Mouse (Mus musculus) gastrocnemius, postnatal 36 days (tissue): Measurements from ENCODE around the gene Fam43a. TPM values are rescaled to one million over a fixed set of nuclear protein-coding genes. Genes with fewer than 3 reads are reported as not detected.

Source experiments
- DNase-seq, 2 experiments: peaks; one replicate each; pipeline ENCODE4 v3.0.0; 2022
- intact Hi-C: fragments of 180-260 bp; cut with DNase I; formaldehyde crosslinking; loops from one replicate; pipeline ENCODE4 v1.15.1; 2025
- total RNA-seq, 2 experiments: library from RNA; stranded (reverse); gene quantifications; 2 replicates each; pipeline ENCODE4 v1.2.3; 2021

The Fam43a gene
- total RNA-seq, 2 experiments from 2014 or later: 5.4 to 6.3 TPM

DNA sequence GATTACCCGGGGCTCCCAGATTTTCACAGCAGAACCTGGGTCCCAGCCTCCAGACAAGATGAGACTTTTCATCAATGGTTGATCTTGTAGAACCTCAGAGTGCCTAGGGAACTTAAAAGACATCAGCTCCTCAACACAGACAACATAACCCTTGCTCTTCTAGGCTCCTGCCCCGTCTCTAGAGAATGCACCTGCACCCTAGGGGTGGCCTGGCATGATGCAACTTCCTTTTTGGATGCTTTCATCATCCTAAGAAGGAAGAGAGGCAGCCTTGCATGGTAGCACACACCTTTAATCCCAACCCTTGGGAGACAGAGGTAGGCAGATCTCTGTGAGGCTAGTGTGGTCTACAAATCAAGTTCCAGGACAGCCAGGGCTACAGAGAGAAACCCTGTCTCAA lies 25.1 kb downstream of the Fam43a start:
- DNase-seq: no peak
- intact Hi-C loops: no loop called here

DNA sequence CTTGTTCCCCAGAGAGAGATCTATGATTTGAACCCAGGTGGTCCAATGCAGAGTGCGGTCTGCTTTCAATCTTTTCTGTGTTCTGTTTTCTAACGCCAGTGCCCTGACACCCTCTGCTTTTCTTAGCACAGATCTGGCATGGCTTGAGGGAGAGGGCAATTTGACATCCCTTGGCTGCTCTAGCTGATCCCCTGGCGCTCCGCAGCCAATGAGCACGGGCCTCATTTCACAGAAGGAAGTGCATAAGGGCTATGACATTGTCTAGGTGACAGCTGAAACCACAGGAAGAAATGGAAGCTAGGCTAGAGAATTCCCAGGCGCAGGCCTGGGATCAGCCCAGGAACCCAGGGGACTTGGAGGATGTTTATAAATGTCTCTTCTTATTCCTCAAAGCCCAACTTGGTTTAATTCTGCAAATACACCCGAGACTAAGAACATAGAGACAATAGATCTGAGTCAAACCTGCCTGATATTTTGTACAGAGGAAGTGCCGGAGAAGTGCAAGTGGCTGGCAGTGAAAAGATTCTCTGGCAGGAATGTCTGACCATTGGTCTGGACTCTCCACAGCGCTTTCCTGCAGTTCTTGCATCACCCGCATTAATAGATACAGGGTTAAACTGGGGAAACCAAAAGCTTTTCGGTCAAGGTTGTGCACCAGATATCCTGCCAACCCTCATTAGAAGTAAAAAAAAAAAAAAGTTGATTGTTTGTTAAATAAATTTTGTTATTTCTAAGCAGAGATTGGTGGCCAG lies 28.2 kb downstream of the Fam43a start:
- DNase-seq: no peak

DNA sequence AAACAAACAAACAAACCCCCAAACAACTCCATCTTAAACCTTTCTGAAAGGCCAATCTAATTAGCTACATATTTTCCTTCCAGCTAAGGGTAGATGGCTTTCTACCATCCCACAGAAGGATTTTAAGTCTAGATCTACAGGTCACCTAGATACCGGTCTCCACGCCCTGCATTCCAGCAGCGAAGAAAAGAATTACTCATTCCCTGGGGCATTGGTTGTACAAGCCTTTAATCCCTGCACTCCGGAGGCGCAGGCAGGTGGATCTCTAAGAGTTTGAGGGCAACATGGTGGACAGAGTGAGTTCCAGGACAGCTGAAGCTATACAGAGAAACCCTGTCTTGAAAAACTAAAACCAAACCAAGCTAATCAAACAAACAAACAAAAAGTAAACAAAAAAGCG lies 28.9 kb downstream of the Fam43a start:
- DNase-seq: no peak
- intact Hi-C loops: no loop called here

More for the DNA sequence above, 28.2 kb downstream of the Fam43a start:
- intact Hi-C loops: no loop called here

DNA sequence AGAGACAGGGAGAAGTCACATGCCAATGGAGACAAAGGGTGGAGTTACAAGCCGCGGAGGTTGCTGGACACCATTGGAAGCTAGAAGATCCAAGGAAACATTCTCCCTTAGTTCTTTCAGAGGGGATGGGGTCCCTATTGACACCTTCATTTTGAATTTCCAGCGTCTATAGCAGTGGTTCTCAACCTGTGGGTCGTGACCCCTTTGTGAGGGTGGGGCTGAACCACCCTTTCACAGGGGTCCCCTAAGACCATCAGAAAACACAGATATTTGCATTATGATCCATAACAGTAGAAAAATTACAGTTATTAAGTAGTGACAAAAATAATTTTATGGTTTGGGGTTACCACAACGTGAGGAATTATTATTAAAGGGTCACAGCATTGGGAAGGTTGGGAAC lies 30.0 kb downstream of the Fam43a start:
- DNase-seq: no peak
- intact Hi-C loops: no loop called here

DNA sequence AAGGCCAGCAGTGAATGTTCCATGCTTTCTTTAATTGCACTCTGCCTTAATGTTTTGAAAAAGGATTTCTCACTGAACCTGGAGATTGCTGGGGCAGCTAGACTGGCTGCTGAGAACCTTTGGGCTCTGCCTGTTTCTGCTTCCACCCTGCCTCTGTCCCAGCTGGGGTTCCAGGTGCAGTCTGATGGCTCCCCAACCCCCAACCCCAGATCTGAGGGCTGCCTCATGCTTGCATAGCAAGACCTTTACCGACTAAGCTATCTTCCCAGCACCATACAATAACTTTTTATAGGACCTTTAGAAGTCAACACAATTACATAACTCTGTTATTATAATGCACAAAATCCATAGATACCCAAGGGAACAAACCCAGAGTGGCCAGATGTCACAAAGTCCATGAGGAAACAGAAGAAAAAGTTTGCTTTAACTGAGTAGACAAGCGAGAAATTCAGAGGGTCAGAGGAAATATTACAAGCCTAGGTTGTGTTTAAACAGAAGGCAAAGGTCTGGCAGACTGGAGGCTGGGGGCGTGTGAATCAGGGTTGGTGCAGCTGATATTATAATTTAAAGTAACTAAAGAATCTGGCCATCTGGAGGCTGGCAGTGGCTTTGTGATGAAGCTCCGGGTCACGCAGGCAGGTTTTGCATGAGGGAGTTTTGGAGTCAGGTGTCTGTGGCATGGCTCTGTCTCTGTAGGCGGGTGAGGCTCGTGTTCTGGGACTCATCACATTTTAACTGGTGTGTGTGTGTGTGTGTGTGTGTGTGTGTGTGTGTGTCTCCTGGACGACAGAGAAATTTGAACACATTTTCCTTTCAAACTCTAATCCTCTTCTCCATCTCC lies 34.6 kb downstream of the Fam43a start:
- intact Hi-C loops: no loop called here
- DNase-seq: no peak

DNA sequence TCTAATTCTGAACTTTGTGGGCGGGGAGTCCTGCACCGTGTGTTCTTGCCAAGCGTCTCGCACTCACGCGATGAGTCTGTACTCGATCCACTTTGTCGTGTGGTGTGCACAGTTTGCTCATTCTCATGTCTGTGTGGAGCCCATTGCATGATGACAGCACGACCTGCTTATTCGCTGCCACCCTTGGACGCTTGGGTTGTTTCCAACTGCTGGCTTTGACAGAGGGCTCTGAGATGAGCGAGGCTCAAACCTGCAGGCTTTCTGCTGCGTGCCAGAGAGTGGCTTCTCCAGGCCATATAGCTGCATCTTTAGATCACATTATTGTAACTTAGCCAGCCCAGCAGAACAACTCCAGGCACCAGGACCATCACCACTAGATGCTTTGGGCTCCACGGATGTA lies 39.1 kb downstream of the Fam43a start:
- intact Hi-C loops: no loop called here
- no peak for DNase-seq

DNA sequence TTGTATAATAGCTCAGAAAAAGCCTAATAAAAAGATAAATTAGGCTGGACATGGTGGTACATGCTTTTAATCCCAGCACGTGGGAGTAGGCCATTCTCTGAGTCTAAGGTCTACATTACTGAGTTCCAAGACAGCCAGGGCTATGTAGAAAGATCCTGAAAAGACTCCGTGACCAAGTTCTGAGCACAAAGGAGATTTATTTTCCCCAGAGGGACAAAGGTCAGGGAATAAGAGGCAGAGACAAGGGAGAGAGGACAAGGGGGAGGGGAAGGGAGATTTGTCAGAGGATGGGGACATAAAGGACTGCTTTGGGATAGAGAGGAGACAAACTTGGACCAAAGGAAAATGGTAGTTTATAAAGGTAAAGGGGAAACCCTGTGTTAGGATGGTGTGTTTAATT lies 41.1 kb downstream of the Fam43a start:
- no peak for DNase-seq
- intact Hi-C loops: no loop called here

DNA sequence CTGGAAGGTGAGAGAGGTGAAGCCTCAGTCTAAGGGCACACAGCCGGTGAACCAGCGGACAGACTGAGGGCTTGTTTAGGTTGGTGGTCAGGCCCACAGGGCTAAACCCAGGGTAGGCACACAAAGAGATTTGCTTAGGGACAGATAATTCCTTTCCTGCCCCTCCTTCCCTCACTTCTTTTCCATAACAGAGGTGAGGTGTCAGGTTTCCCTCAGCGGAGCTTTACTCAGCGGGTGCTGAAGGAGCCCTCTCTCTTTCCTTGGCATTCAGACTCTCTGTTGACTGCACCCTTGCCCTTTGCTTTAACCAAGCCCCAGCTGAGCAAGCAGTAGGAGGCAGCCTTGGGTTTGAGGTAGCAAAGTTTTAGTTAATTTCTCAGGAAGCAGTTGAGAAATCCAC lies 41.9 kb downstream of the Fam43a start:
- intact Hi-C loops: no loop called here
- no peak for DNase-seq

DNA sequence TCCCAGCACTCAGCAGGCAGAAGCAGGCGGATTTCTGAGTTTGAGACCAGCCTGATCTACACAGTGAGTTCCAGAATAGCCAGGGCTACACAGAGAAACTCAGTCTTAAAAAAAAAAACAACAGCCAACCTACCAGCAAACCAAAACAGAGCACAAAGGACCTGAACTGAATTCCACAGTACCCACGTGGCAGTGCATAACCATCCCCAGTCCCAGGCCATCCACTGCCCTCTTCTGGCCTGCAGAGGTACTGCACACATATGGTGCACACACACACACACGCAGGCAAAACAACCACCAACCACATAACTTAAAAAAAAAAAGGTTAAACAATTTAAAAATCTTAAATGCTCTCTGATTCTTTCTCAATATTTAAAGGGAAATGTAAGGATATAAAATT lies 42.7 kb downstream of the Fam43a start:
- intact Hi-C loops: no loop called here
- no peak for DNase-seq

DNA sequence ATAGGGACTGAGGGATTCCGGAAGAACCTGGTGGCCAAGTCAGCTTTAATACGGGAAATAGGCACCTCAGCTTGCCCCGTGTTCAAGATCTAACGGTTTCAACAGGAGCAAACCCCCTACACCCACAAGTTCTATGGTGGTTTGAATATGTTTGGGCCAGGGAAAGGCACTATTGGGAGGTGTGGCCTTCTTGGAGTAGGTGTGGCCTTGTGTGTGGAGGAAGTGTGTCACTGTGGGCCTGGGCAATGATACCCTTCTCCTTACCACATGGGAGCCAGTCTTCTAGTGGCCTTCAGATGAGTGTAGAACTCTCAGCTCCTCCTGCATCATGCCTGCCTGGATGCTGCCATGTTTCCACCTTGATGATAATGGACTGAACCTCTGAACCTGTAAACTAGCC lies 45.5 kb downstream of the Fam43a start:
- DNase-seq: no peak
- intact Hi-C loops: no loop called here

DNA sequence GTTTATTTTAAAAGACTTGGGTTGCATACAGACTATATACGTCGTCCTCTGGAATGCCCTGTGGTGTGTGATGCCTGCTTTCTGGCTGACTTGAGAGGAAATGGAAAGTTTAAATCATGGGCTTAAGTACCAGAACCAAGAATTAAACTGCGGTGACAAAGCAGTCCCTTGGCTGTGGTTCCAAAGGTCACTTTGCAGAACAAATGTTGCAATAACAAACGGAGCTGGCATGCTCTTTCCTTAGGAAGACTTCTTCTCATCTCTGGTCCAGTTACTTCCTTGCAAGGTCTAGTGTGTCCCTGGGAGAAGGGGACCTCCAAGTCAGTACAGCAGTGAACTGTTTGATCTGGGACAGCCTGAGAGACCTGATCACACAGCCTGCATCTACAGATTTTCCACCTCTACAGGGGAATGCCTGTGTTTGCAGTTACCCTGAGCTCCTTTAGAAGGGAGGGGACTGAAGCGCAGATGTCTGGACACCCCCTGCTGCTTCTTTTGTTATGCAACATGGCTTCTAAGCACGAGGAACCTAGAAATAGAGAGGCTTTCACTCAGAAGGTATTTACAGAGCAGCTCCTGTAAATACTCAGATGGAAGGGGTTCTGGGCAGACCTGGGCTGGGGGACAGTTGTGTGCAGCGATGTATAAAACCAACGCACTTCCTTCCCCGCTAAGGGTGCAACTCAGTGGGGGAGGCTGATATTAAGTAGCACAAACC lies 46.5 kb downstream of the Fam43a start:
- DNase-seq: no peak
- intact Hi-C loops: no loop called here

DNA sequence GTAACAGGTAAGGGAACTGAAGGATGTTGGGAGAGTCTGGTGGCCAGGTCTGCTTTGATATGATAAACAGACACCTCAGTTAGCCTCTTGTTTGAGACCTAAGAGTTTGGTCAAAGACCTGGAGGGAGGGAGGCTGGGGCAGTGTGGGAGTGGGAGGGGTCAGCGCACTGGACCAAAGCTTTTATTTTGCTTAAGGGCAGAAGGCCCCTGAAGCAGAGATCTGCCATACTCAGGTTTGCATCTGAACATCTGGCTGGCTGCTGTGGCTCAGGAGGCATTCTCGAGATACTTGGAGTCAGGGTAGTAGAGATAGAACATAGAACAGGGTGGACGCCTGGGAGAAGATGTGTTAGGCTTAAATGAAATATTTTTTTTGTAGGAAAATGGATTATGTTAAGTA lies 47.3 kb downstream of the Fam43a start:
- DNase-seq: no peak
- intact Hi-C loops: no loop called here

DNA sequence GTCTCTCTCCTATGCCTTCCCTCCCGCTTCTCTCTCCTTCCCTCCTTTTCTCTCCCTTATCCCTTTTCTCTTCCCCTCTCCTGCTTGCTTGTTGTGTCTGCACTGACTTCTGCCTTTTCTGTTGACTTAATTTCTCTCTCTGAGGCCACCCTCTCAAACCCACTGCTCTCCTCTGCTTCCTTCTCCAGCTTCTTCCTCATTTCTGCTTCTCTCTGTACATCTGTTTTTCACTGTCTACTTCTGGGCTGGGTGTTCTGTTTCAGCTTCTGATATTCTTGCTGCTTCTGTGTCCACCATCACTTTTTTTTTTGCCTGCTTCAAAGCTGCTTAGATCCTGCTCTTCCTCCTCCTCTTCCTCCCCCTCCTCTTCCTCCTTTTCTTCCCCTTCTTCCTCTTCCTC lies 51.8 kb downstream of the Fam43a start:
- intact Hi-C loops: no loop called here

More for the DNA sequence above, 51.8 kb downstream of the Fam43a start:
- DNase-seq: no peak

Other genes with a start within 250 kb of the Fam43a start
- gene Atp13a3, start 193.7 kb upstream of the Fam43a start, total RNA-seq: 10 to 100 TPM; 35.7 to 38.4 TPM
- 1 to 10 TPM; 1.8 to 2.5 TPM for gene Tmem44, start 48.9 kb upstream of the Fam43a start, total RNA-seq
- 10 to 100 TPM; 17.5 to 20.2 TPM for gene Lsg1, start 12.1 kb upstream of the Fam43a start, total RNA-seq